Mouse (Mus musculus): ENCODE data around the gene Cep95. TPM values are rescaled to one million over a fixed set of nuclear protein-coding genes. Genes with fewer than 3 reads are reported as not detected.
"Not testable (repeated sequence)": the region's sequence is repeated elsewhere in the genome, so short reads cannot be mapped to it uniquely, and the experiment has no call there.

Gene Cep95
- polyA plus RNA-seq, 1 experiment from 2014 or later: 16.2 TPM

DNA sequence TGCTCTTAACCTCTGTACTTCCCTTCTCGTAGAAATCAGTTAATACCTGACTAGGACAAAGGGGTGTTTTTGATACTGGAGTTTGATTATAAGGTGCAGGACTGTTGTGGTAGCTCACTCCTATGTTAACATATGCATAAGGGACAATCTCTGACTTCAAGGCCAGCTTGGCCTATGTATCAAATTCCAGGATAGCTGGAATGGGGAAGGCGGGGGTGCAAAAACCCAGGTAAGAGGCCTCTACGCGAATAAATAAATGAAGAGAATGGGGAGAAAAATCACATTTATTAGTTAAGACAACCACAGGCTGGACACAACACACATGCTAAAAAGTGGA, 9.0 kb upstream of the Cep95 start:
- ATAC-seq: no peak; the same call in 1 of the 2 replicates
- Histone ChIP-seq H3K9me3 (replicated peaks; ENCODE audit: control insufficient read depth, low read length, poor library complexity, severe bottlenecking) (no peaks in the 10 kb centered on the region), H3K27ac (ENCODE audit: low read length) (no peak overlapping the region; the same call in 1 of the 2 replicates), H3K36me3 (ENCODE audit: control insufficient read depth, insufficient read depth, low read length) (peaks cover 26% of the 10 kb centered on the region), H3K4me1 (ENCODE audit: control insufficient read depth, insufficient read depth, low read length) (peaks cover 10% of the 10 kb centered on the region), H3K9ac (ENCODE audit: low read depth, low read length) (no peak overlapping the region; the same call in 1 of the 2 replicates), H3K4me2 (ENCODE audit: low read length) (no peak overlapping the region), H3K27me3 (ENCODE audit: control insufficient read depth, insufficient read depth, low read depth, low read length) (no peaks in the 10 kb centered on the region), H3K4me3 (ENCODE audit: low read depth, low read length) (no peak overlapping the region)
- 71% methylated on average over 4 of the region's 4 CpGs for WGBS

DNA sequence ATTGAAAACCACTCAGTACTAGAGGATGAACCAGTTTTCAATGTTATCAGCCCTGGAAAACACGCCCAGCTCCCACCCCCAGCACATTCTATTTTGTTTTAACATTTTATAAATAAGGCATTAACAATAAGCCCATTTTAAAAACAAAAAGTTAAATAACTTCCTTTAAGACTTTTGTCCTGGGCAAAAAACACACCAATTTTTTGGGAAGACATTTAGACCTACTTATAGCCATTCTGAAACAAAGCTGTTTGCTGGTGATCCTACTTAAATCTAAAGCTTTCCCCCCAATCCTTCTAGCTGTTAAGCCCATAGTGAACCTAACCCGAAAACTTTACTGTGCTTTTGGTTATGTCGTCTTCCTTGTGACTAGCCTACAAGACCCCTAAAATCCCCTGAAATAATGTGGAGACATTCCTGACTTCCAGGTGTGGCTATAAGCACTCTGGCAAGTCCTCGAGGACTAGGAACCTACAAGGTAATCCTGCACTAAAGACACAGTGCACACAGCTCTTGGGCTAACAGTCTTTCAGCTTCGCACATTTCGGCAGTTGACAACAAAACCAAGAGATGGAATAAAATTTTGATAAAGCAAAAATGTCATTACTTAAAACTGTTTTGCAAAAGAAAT, 8.3 kb upstream of the Cep95 start:
- Histone ChIP-seq H3K27ac (ENCODE audit: low read length) (no peak overlapping the region), H3K27me3 (ENCODE audit: control insufficient read depth, insufficient read depth, low read depth, low read length) (no peaks in the 10 kb centered on the region), H3K4me2 (ENCODE audit: low read length) (no peak overlapping the region), H3K4me3 (ENCODE audit: low read depth, low read length) (no peak overlapping the region), H3K9me3 (replicated peaks; ENCODE audit: control insufficient read depth, low read length, poor library complexity, severe bottlenecking) (no peaks in the 10 kb centered on the region), H3K4me1 (ENCODE audit: control insufficient read depth, insufficient read depth, low read length) (peaks cover 17% of the 10 kb centered on the region), H3K36me3 (ENCODE audit: control insufficient read depth, insufficient read depth, low read length) (peaks cover 30% of the 10 kb centered on the region), H3K9ac (ENCODE audit: low read depth, low read length) (no peak overlapping the region)
- 73% methylated on average over 6 of the region's 6 CpGs for WGBS
- no peak for ATAC-seq

DNA sequence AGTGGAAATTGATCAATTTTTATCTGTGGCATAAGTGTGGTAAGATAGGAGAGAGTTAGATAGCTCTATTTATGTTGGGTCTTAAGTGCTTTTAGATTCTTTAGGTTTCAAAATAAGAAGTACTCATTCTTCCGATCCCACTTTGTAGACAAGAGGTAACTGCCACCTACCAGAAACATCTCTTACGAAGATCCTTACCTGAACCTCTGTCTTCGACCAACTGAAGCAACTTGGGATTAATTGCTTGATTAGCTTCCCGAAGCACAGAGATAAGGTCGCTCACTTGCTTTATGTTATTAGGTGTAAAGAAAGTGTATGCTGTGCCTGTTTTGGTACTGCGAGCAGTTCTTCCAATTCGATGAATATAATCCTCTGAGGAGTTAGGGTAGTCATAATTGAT, 6.8 kb upstream of the Cep95 start:
- 93% methylated on average over 7 of the region's 7 CpGs for WGBS
- not testable (repeated sequence) for H3K9me3 ChIP-seq (replicated peaks; ENCODE audit: control insufficient read depth, low read length, poor library complexity, severe bottlenecking); ATAC-seq; H3K27me3 ChIP-seq (ENCODE audit: control insufficient read depth, insufficient read depth, low read depth, low read length); H3K27ac ChIP-seq (ENCODE audit: low read length); H3K4me3 ChIP-seq (ENCODE audit: low read depth, low read length); H3K4me2 ChIP-seq (ENCODE audit: low read length); H3K9ac ChIP-seq (ENCODE audit: low read depth, low read length)
- Histone ChIP-seq H3K36me3 (ENCODE audit: control insufficient read depth, insufficient read depth, low read length) (peaks cover 31% of the 10 kb centered on the region), H3K4me1 (ENCODE audit: control insufficient read depth, insufficient read depth, low read length) (peaks cover 26% of the 10 kb centered on the region)

DNA sequence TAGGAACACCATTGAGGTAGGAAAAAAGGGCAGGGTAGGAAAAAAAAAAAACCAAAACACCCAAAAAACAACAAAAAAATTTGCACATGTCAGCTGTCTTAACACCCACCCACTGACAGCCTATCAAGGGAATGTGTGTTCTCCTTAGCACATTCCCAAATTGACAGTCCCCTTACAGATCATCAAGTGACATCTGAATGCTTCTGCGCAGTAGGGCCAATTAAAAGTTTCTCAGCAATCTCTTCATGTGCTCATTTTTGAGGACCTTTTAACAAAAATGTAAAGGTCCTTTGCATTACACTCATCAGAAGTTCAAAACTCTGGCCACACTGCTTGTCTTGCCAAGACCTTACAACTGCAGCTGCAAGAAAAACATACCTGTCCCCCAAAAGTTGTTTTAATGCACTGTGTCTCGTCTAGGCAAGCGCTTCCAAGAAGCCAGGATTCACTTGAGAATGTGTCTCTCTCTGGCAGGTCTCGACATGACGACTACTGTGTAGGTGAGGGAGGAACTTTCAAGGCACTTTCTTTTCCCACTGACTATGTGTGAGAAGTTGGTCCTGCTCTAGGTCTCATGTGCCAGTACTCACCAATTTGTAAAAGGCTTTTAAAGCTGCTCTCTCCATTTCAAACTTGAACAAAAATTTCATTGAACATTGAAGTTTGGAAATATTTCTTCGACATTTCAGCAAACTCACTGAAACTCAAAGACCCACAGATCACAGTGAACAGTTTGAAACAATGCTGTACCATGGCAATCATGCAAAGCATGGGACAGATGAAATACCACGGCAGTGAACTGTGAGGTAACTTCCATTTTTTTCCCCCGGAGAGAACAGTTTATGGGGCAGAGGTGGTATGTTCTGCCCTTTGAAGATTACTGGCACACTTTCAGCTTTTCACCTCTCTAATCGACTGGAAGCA, 5.9 kb upstream of the Cep95 start:
- Histone ChIP-seq H3K9ac (ENCODE audit: low read depth, low read length) (no peak overlapping the region), H3K4me2 (ENCODE audit: low read length) (no peak overlapping the region), H3K9me3 (replicated peaks; ENCODE audit: control insufficient read depth, low read length, poor library complexity, severe bottlenecking) (no peaks in the 10 kb centered on the region), H3K27me3 (ENCODE audit: control insufficient read depth, insufficient read depth, low read depth, low read length) (no peaks in the 10 kb centered on the region), H3K27ac (ENCODE audit: low read length) (no peak overlapping the region), H3K4me3 (ENCODE audit: low read depth, low read length) (no peak overlapping the region), H3K36me3 (ENCODE audit: control insufficient read depth, insufficient read depth, low read length) (peaks cover 31% of the 10 kb centered on the region), H3K4me1 (ENCODE audit: control insufficient read depth, insufficient read depth, low read length) (peaks cover 21% of the 10 kb centered on the region)
- no peak for ATAC-seq
- WGBS: 83% methylated on average over 9 of the region's 9 CpGs

DNA sequence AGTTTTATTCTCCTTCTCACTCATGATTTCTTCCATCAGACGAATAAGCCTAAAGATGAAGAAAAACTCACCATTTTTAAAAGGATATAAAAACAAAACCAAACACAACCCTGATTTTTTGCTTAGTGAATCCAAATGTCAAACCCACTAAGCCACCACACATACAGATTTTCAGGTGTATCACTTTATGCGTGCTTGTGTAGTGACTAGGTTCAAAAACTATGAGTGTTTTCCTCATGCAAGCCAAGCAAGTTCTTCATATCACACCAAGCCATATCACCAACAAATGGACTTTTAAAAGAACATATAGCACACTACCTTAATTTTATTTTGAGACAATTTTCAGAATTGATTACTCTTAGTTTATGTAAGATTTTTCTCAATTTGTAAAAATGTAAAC, 4.6 kb upstream of the Cep95 start:
- Histone ChIP-seq H3K27ac (ENCODE audit: low read length) (no peak overlapping the region), H3K4me1 (ENCODE audit: control insufficient read depth, insufficient read depth, low read length) (peaks cover 21% of the 10 kb centered on the region), H3K4me3 (ENCODE audit: low read depth, low read length) (no peak overlapping the region), H3K9me3 (replicated peaks; ENCODE audit: control insufficient read depth, low read length, poor library complexity, severe bottlenecking) (no peaks in the 10 kb centered on the region), H3K4me2 (ENCODE audit: low read length) (no peak overlapping the region), H3K27me3 (ENCODE audit: control insufficient read depth, insufficient read depth, low read depth, low read length) (no peaks in the 10 kb centered on the region), H3K36me3 (ENCODE audit: control insufficient read depth, insufficient read depth, low read length) (peaks cover 31% of the 10 kb centered on the region), H3K9ac (ENCODE audit: low read depth, low read length) (no peak overlapping the region)
- no peak for ATAC-seq
- 93% methylated on average over 2 of the region's 2 CpGs for WGBS

DNA sequence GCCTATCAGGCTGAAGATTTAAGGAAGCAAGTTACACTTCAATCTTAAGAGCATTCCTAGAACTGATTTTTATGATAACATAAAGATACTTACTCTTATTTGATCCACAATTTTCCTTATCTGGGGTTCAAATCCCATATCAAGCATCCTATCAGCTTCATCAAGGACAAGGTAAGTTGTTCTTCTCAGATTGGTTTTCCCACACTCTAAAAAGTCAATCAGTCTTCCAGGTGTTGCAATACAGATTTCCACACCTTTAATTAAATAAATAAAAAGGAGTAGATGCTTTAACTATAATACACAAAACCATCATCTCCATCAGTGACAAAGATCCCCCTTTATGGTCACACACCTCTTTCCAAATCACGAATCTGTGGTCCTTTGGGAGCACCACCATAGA, 4.0 kb upstream of the Cep95 start:
- Histone ChIP-seq H3K27ac (ENCODE audit: low read length) (no peak overlapping the region), H3K36me3 (ENCODE audit: control insufficient read depth, insufficient read depth, low read length) (peaks cover 31% of the 10 kb centered on the region), H3K4me2 (ENCODE audit: low read length) (no peak overlapping the region), H3K4me1 (ENCODE audit: control insufficient read depth, insufficient read depth, low read length) (peaks cover 21% of the 10 kb centered on the region), H3K27me3 (ENCODE audit: control insufficient read depth, insufficient read depth, low read depth, low read length) (no peaks in the 10 kb centered on the region), H3K4me3 (ENCODE audit: low read depth, low read length) (no peak overlapping the region), H3K9me3 (replicated peaks; ENCODE audit: control insufficient read depth, low read length, poor library complexity, severe bottlenecking) (no peaks in the 10 kb centered on the region), H3K9ac (ENCODE audit: low read depth, low read length) (no peak overlapping the region)
- 67% methylated on average over 1 of the region's 1 CpGs for WGBS
- no peak for ATAC-seq

DNA sequence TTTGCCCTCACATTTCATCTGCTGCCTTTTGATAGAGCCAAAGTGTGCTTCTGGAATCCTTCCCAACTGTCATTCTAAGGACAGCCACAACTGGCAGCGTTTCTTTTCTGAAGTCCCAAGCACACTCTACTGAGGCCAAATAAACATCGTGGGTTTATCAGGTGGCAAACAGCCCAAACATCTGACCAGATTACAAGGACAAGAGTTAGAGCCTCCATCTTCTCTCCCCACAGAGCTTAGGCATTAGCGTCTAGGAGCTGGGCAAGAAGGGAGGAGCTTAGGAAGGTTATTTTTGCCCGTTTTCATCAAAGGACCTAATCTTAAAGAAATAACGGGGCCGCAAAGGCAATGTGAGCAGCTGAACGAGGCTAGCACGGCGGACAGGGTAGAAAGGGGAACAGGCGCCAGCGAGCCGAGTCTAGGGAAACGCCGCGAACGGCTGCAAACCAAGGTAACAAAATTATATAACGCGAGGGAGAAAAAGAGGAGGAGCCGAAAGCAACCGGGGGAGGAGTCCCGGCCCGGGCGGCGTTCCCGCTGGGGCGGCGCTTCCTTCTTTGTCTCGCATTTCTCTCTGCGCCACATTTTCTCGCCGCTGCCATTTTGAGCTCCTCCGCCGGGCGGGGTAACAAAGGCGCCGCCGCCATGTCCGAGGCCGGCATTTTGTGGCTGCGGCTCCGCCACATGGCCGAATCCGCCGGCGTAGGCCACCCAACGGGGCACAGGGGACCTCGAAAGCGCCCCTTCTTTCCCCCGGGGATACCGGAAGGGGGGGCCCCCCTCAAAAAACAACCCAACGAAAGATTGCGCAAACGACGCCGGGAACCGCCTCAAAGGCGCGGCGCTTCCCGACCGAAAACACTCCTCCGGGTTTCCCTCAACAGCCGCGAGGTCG, 1.7 kb upstream of the Cep95 start:
- H3K36me3 ChIP-seq (ENCODE audit: control insufficient read depth, insufficient read depth, low read length): peaks cover 27% of the 10 kb centered on the region
- H3K27me3 ChIP-seq (ENCODE audit: control insufficient read depth, insufficient read depth, low read depth, low read length): no peaks in the 10 kb centered on the region
- peaks cover 24% of the 10 kb centered on the region for H3K4me1 ChIP-seq (ENCODE audit: control insufficient read depth, insufficient read depth, low read length)
- peak; percentile 8 for ATAC-seq
- H3K9me3 ChIP-seq (replicated peaks; ENCODE audit: control insufficient read depth, low read length, poor library complexity, severe bottlenecking): no peaks in the 10 kb centered on the region
- peak overlapping the region; percentile 59 for H3K4me2 ChIP-seq (ENCODE audit: low read length)
- peak overlapping the region; percentile 100 for H3K27ac ChIP-seq (ENCODE audit: low read length)
- H3K4me3 ChIP-seq (ENCODE audit: low read depth, low read length): peak overlapping the region; percentile 78
- WGBS: under 1% methylated on average over 55 of the region's 65 CpGs
- H3K9ac ChIP-seq (ENCODE audit: low read depth, low read length): peak overlapping the region; percentile 97

DNA sequence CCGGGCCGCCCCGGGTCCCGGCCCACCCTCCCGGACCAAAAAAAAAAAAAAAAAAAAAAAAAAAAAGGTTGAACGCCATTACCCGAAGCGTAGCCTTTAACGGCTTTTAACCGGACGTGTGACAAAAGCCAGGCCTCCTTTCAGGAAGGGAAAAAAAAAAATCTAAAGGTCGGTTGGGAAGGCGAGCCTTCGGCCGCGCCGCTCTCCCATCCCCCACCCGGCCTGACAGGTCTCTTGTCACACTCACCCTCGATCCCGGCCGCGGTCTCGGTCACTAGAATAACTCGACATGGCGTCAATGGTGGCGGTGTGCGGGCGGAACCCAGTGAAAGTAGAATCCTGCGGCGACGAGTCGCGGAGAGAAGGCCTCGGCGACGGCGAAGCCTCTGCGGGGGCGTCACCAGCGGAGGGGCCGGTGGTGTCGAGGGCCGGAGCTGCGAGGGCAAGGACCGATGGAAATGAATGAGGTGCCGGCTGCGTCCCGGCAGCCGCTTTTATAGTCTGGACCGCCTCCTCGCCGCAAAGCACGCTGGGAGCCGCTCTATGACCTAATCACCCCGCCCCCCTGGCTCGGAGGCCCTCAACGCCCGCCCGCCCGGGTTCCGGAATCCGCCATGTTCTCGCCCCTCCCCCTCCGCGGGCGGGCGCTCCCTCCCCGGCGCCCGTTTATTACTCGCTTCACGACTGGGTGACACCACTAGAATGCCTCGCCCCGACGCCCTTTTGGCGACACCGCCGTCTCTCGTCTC, 852 bp upstream of the Cep95 start:
- H3K4me3 ChIP-seq (ENCODE audit: low read depth, low read length): peak overlapping the region; percentile 78
- peaks cover 24% of the 10 kb centered on the region for H3K4me1 ChIP-seq (ENCODE audit: control insufficient read depth, insufficient read depth, low read length)
- H3K36me3 ChIP-seq (ENCODE audit: control insufficient read depth, insufficient read depth, low read length): peaks cover 24% of the 10 kb centered on the region
- H3K27ac ChIP-seq (ENCODE audit: low read length): peak overlapping the region; percentile 100
- peak overlapping the region; percentile 97 for H3K9ac ChIP-seq (ENCODE audit: low read depth, low read length)
- ATAC-seq: peak; percentile 78
- peak overlapping the region; percentile 33 for H3K4me2 ChIP-seq (ENCODE audit: low read length)
- H3K27me3 ChIP-seq (ENCODE audit: control insufficient read depth, insufficient read depth, low read depth, low read length): no peaks in the 10 kb centered on the region
- H3K9me3 ChIP-seq (replicated peaks; ENCODE audit: control insufficient read depth, low read length, poor library complexity, severe bottlenecking): no peaks in the 10 kb centered on the region
- under 1% methylated on average over 73 of the region's 79 CpGs for WGBS
